Mouse (Mus musculus) myocyte (in vitro differentiated cells): ENCODE measurements around the gene Coa3.

Source experiments
- CEBPB ChIP-seq: IDR thresholded peaks from 2 replicates; pipeline ENCODE4 v1.6.1; 2011; ENCODE audit warnings: mild to moderate bottlenecking, moderate library complexity; ENCODE audit not compliant: poor library complexity, insufficient read depth, severe bottlenecking
- MYOD1 ChIP-seq, 3 experiments: IDR thresholded peaks; one replicate each; pipeline ENCODE4 v1.6.1; 2011; ENCODE audit warnings: control low read depth in 2 of 3, low read depth in 2 of 3, mild to moderate bottlenecking in 2 of 3, moderate library complexity in 1 of 3; ENCODE audit not compliant: insufficient read length in 2 of 3, control insufficient read depth in 1 of 3
- POLR2A ChIP-seq: IDR thresholded peaks from one replicate; pipeline ENCODE4 v1.6.1; 2011; ENCODE audit warnings: low read depth, mild to moderate bottlenecking, control low read depth, moderate library complexity; ENCODE audit not compliant: insufficient read length
- USF1 ChIP-seq: IDR thresholded peaks from one replicate; pipeline ENCODE4 v1.6.1; 2011; ENCODE audit warnings: low read depth, mild to moderate bottlenecking, control low read depth, moderate library complexity

DNA sequence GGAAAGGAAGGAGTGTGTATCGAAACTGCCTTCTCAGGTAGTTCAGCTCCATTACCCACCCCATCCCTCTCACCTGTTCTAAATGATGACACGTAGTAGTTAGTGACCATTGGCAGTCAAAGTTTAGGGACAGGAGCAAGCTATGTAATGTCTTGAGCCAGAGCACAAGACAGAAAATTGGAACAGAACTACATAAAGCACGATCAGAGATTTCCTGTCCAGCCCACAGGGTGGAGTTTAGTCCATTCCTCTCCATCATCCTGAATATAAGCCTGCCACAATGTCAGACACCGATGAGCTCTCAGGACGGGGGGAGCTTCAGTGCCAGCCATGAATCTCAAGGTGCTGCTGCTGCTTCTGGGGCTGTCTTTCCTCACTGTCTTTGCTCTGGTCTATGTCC, 45.8 kb upstream of the Coa3 start, which contains the start of gene Aoc2:
- no peak for TF ChIP-seq POLR2A
- TF ChIP-seq USF1, result no peak
- TF ChIP-seq MYOD1 (IDR thresholded peaks at IDR 0.05; ENCODE audit: control insufficient read depth in 1 of 3, insufficient read length in 2 of 3, low read depth in 2 of 3), result no peak
- no peak for TF ChIP-seq CEBPB
